Mouse (Mus musculus) CH12.LX (cell line): ENCODE results near the gene Gm20388.

Experiments
- BHLHE40 ChIP-seq: IDR thresholded peaks from 2 replicates; pipeline ENCODE4 v1.6.1; 2011; ENCODE audit warnings: mild to moderate bottlenecking, low read depth, low read length, improper control_type of control experiment
- CTCF ChIP-seq, 2 experiments: IDR thresholded peaks in 1 of 2; conservative IDR thresholded peaks in 1 of 2; 2 replicates each; pipeline ENCODE4 v1.5.1; 2011 to 2012; ENCODE audit warnings: low read depth in 2 of 2, low read length in 2 of 2, improper control_type of control experiment in 1 of 2, inconsistent platforms in 1 of 2, mild to moderate bottlenecking in 1 of 2, moderate library complexity in 1 of 2
- EP300 ChIP-seq: IDR thresholded peaks from 2 replicates; pipeline ENCODE4 v1.6.1; 2011; ENCODE audit warnings: low read length, improper control_type of control experiment
- ETS1 ChIP-seq: conservative IDR thresholded peaks from 2 replicates; pipeline ENCODE4 v1.6.1; 2012; ENCODE audit warnings: low read depth, mild to moderate bottlenecking, inconsistent platforms, low read length, improper control_type of control experiment, moderate library complexity
- GABPA ChIP-seq: IDR thresholded peaks from 2 replicates; pipeline ENCODE4 v1.6.1; 2012; ENCODE audit warnings: low read depth, low read length, improper control_type of control experiment, inconsistent platforms; ENCODE audit not compliant: insufficient replicate concordance
- KAT2A ChIP-seq: IDR thresholded peaks from 2 replicates; pipeline ENCODE4 v1.6.1; 2012; ENCODE audit warnings: low read length, improper control_type of control experiment, inconsistent platforms; ENCODE audit not compliant: insufficient replicate concordance
- MAX ChIP-seq: IDR thresholded peaks from 2 replicates; pipeline ENCODE4 v1.6.1; 2011; ENCODE audit warnings: low read length, improper control_type of control experiment
- PAX5 ChIP-seq: IDR thresholded peaks from 2 replicates; pipeline ENCODE4 v1.6.1; 2012; ENCODE audit warnings: low read length, inconsistent platforms, mixed read lengths
- POLR2A ChIP-seq: IDR thresholded peaks from 2 replicates; pipeline ENCODE4 v1.6.1; 2011; ENCODE audit warnings: low read depth, mild to moderate bottlenecking, improper control_type of control experiment, low read length
- POLR2AphosphoS2 ChIP-seq: IDR thresholded peaks from 2 replicates; pipeline ENCODE4 v1.6.1; 2011; ENCODE audit warnings: low read depth, low read length, improper control_type of control experiment
- SMC3 ChIP-seq: IDR thresholded peaks from 2 replicates; pipeline ENCODE4 v1.6.1; 2011; ENCODE audit warnings: low read depth, low read length, improper control_type of control experiment
- TCF12 ChIP-seq: IDR thresholded peaks from 2 replicates; pipeline ENCODE4 v1.6.1; 2014; ENCODE audit warnings: low read depth, mild to moderate bottlenecking, inconsistent platforms, low read length, improper control_type of control experiment
- UBTF ChIP-seq: IDR thresholded peaks from 2 replicates; pipeline ENCODE4 v1.6.1; 2012; ENCODE audit warnings: low read depth, mild to moderate bottlenecking, inconsistent platforms, low read length, improper control_type of control experiment, moderate library complexity
- USF2 ChIP-seq: conservative IDR thresholded peaks from 2 replicates; pipeline ENCODE4 v1.6.1; 2011; ENCODE audit warnings: low read depth, low read length, improper control_type of control experiment

DNA sequence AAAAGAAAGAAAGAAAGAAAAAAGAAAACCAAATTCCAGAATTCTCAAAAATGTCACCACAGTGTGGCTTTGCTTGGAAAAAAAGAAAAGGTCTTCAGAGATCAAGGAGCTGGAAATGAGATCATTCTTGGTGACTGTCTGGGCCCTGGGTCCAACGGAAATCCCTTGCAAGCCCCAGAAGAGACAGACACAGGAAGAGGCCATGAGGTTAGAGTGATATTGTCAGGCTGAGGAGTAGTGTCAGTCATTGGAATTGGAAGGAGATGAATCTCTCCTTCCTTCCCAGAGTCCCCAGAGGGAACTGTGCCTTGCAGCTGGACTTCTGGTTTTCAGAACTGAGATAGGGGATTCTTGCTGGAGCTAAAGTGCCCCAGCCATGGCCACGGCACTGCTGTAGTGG is 788.9 kb downstream of the Gm20388 start:
- TF ChIP-seq USF2 (no peak), TCF12 (no peak), KAT2A (no peak), CTCF (conservative IDR thresholded peaks at IDR 0.05 in 1 of 2, IDR thresholded peaks at IDR 0.05 in 1 of 2; ENCODE audit: low read depth in 2 of 2, low read length in 2 of 2) (no peak), ETS1 (no peak), GABPA (no peak), EP300 (no peak), SMC3 (no peak), UBTF (no peak), PAX5 (no peak), POLR2A (no peak), BHLHE40 (no peak), POLR2AphosphoS2 (no peak), MAX (no peak)
